Mouse (Mus musculus): ENCODE results near the gene Mical3. TPM values are rescaled to one million over a fixed set of nuclear protein-coding genes. Genes with fewer than 3 reads are reported as not detected.
A peak's percentile ranks its signal among the peaks of the same experiment; 100 is the strongest.

The Mical3 gene
- polyA plus RNA-seq, 1 experiment: 34.0 TPM

DNA sequence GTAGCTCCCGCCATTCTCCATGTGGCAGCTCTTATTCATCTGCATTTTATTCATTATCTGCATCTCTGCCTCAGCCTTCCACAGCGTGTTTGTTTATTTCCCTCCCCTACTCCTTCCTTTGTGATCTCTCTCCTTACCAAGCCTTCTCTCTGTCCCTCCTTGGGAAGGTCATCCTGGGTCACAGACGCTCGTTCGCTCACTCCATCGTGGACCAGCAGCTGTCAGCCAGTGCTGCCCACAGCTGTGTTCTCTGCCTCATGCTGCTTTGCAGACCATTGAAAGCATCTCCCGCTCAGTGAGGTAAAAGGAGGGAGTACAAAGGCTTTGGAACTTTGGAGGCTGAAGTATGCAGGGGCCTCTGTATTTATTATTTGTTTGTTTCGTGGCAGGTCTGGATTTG is 15.1 kb upstream of the Mical3 start:
- no peak for DNase-seq (ENCODE audit: low spot score)

DNA sequence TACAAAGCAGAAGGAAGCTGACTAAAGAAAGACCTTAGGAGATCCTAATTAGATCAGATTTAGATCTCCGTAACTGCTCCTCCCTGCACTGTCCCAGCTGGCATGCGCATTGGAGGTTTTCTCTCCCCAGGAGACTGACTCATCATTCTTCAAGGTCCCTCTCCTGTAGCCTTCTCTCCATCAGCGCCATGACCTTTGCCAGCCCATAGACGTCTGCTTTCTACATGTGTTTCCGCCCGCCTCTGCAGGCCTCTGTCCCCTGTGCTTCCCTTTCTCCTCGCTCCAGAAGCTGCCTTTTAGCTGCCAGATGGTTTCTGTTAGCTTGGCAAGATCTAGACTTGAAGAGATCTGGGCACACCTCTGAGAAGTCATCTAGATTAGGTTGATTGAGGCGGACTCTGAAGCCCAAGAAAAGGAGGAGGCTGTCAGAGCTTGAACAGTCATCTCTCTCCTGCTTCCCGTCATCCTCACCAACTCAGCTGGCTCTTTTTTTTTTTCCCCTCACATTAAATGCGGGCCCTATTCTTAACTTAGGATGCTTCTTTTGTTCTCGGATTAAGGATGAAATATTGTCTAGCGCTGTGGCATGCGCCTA is 14.3 kb upstream of the Mical3 start:
- no peak for DNase-seq (ENCODE audit: low spot score)

DNA sequence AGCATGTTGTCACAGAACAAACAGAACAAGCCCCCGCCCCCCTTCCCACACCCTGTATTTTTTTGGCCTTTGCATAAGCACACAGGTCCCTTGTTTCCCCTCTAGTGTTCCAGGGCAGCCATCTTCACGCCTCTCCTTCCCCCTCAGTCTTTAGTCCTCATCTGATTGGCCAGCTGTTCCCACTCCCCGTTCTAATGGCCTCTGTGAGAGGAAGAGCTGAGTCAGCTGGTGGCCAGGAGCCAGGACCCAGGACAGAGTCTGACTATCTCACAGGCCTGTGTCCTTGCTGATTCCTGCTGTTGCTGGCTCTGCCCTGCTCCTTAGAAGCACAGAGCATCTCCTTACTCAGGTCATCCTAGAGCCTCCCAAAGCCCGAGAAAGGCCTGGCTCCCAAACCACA is 13.3 kb upstream of the Mical3 start:
- no peak for DNase-seq (ENCODE audit: low spot score)

DNA sequence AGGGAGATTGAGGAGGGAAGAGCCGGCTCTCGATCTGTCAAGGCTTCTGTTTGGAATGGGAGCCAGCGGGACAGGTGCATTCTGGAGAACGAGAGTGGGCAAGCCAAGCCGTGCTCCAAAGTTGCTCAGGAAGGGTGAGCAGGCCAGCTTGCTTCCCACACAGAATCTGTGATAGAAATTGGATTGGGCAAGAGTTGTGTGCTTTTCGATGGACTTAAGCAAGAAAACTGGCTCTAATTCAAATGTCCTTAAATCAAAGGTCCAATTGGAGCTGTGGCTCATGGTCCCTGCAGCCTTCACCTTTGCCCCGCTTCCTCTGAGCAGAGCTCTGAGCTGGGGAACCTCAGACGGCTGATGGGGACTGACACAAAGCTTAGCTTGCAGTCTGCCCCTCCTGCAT is 12.6 kb upstream of the Mical3 start:
- no peak for DNase-seq (ENCODE audit: low spot score)

DNA sequence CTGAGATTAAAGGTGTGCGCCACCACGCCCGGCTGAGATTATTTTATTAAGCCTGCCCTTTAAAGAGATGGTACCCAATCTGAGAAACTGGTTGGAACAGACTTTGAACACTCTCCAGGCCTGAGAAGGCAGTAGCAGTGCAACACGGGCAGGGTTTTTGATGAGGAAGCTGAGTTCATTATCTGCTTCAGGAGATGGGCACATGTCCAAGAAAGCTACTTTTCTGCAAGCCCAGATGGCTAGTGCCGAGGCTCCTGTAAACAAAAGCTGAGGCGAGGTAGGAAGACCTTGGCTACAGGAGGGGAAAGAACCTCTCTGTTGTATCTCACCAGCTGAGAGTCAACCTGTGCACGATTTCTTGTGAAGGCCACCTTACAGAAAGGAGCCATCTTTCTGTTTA is 11.5 kb upstream of the Mical3 start:
- DNase-seq (ENCODE audit: low spot score): no peak

DNA sequence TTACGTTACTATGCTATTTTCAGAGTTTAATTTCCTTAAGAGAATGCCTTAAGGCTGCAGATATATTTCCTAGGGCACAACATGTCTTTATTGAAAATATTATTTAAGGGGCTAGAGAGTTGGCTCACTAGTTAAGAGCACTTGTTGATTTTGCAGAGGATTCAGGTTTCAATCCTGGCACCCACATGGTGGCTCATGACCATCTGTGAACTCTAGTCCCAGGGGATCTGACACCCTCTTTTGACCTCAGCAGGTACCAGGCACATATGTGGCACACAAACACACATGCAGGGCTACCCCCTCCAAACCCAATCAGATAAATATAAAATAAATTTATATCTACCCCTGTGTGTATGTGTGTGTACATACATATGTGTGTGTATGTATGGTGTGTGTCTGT is 8.5 kb upstream of the Mical3 start:
- DNase-seq (ENCODE audit: low spot score): no peak

DNA sequence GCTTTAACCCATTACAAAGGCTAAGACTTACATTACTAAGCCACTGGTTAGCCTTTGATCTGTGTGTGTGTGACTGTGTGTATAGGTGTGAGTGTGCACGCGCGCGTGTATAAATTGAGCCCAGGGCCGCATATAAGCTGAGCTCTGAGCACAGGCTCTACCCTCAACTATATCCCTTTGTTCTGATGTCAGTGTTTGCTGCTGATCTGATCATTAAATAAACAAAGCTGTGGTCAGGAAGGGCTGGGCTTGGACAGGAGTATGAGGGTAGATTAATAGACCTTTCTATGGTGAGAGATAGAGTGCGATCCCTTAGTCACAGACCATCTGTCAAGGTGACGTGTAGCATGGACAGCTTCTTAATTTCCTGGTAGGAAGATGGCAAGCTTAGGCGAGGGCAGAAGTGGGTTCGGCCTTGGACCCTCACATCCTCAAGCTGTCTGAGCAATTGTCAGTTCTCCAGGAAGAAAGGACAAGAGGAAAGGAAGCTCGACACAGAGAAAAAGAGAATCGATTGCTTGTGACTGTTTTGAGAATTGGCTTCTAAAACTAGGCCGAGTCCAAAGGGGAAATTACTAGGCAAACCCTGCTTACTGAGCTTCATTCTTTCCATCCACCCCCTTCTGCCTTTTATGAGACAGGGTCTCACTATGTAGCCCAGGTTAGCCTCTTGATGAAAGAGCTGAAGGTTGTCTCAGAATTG is 7.7 kb upstream of the Mical3 start:
- DNase-seq (ENCODE audit: low spot score): no peak

DNA sequence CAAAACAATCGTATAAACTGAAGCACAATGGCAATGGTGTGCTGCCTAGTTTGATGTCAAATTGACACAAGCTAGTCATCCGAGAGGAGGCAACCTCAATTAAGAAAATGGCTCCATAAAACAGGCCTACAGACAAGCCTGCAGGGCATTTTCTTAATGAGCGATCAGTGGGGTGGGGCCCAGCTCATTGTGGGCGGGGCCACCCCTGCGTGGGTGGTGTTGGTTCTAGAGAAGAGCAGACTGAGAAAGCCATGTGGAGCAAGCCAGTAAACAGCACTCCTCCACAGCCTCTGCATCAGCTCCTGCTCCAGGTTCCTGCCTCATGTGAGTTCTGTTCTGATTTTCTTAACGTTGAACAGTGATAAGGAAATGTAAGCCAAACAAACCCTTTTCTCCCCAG is 6.4 kb upstream of the Mical3 start:
- no peak for DNase-seq (ENCODE audit: low spot score)

DNA sequence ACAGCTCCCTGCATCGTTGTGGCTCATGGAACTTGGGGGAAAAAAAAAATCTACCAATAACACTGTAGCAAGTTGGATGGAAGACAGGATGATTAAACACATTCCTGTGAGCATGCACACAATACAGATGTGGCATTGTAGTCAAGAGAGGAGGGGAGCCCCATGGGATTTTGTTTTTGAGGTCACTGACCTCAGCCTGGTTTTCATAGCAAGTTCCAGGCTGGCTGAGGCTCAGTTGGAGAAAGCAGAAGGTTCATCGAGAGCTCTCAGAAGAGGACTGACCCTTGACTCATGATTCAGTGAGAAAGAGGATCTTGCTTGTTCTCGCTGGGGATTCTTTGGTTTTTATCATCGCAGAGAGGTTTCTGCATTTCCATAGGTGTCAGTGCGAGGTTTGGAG is 4.1 kb upstream of the Mical3 start:
- no peak for DNase-seq (ENCODE audit: low spot score)

DNA sequence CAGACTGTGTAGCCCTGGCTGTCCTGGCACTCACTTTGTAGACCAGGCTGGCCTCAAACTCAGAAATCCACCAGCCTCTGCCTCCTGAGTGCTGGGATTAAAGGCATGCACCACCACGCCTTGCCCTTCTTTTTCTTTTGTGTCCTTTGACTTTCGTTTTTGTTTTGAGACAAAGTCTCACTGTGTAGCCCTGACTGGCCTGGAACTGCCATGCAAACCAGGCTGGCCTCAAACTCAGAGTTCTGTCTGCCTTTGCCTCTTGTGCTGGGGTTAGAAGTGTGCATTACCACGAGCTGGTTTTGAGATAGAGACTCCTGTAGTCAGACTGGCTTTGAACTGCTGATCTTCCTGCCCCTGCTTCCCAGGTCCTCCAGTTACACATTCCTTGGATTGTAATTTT is 3.5 kb upstream of the Mical3 start:
- DNase-seq (ENCODE audit: low spot score): no peak

DNA sequence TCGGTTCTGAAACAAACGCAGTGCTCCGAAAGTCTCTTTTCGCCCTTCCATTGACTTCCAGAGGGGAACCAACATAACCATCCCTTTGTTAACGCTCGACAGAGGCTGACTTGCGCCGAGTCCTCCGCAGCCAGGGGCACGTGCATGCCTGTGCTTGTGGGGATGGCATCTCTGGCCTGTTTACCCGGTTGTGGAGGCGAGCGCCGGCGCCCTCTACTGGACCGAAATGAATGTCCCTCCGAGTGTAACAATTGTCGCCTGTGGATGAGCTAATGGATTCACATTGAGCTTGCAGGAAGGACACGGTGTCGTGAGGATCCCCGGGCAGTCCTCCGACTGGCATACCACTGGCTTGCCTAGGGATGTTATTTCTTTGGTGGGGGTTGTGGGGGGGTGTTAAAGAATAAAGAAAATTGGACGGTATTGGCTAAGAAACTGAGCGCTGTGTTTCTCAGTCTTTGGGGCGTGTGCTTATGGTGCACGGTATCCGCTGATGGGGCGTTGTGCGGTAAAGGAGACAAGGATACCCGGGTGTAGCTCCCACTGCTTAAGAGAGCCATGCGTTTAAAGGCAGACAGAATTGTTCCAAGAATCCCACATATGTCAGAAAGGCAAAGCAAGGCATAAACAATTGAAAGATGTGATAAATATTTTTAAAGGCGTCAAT is 627 bp downstream of the Mical3 start:
- peak; percentile 72 for DNase-seq (ENCODE audit: low spot score)

DNA sequence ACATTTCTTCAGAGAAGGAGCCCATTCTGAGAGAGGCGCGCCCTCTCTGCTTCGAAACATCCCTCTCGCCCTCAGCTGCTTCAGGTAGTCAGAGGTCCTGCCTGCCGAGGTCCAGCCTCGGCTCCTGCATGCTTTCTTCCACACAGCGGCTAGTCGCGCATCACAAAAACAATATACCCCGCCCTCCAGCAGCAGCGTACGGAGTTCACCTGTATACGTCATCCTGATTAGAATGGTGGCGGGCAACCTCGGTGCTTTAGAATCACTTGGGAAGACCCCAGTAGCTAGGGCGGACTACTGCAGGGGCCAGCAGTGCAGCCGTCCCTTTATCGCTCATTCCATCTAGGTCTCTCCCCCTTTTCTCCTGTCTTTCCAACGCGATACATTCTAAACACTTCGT is 1.3 kb downstream of the Mical3 start:
- no peak for DNase-seq (ENCODE audit: low spot score)

DNA sequence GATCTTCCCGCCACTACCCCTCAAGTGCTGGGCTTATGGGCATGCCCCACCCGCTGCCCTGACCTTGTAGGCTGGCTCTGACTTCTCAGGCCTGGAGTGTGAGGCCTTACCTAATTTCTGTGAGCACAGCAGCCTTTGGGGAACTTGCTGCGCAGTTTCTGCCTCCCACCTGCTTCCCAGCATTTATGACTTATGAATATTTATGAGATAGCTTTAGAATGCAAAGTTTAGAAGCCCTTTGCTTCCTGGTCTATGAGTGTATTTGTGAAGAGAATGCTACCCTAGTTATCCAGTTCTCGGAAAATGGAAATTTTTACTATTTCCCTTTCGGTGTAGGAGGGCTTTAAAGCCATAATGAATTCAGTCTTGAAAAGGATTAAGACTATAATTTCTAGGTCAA is 2.1 kb downstream of the Mical3 start:
- no peak for DNase-seq (ENCODE audit: low spot score)

DNA sequence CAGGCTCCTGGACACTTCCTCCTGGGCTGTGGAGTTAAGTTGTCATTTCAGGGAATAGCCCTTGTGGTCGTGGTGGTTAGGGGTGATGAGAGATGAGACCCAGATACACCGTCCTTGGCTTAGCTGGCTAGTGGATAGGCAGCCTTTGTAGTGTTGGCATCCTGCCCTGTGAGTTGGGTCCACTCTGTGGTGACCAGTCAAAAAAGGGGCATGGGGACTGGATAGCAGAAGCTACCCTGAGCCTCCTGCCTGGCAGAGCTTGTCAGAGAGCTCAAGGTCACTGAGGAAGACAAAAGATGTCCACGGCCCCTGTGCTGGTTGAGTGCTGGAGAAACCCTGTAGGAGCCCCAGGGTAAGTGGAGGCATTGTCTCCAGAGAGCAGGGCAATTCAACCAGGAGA is 3.1 kb downstream of the Mical3 start:
- DNase-seq (ENCODE audit: low spot score): no peak

DNA sequence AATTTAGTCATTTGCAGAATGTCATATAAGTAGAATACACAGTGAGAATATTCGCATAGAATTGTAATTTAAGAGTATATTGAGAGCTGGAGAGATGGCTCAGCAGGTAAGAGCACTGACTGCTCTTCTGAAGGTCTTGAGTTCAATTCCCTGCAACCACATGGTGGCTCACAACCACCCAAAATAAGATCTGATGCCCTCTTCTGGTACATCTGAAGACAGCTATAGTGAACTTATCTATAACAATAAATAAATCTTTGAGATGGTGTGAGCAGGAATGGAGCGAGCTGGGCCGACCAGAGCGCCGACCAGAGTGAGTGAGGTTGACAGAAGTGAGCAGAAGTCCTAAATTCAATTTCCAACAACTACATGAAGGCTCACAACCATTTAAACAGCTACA is 4.6 kb downstream of the Mical3 start:
- no peak for DNase-seq (ENCODE audit: low spot score)

DNA sequence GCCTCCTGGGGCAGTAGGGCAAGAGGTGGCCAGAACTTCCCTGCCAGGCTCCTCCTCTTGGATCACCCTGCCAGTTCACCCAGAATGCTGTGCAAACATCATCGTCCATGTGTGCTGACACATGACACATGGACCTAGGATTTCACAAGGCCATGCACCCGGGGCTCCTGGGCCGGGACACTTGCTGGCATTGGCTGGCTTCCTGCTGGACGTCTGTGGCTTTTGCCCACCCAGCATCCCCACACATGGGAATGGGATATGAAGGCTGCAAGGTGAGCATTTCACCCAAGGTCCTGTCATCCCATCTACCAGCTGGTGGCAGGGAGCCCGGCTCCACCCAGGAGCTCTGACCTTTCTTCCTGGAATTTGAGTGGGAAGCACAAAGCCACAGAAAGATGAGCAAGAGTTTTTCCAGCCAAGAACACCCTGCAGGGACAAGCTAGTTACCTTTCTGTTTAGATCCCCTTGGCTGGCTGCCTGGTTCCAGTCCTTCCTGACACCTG is 8.0 kb downstream of the Mical3 start:
- DNase-seq (ENCODE audit: low spot score): no peak

DNA sequence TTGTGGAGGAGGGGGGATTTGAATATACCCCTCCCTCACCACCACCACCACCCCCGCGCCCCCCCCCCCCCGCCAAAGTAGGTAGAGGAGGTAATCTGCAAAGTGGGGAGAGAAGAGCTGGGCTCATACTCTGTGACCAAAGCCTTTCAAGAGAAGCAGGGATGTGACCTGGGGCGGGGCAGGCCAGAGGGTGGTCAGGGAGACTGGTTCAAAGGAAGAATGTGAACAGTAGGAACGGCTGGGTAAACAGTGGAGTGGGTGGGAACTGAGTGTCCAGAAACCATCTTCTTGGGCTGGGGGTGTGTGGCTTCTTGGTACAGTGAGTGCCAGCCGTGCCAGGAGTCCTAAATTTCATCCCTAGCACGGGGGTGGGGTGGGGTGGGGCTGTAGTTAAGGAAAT is 10.0 kb downstream of the Mical3 start:
- DNase-seq (ENCODE audit: low spot score): no peak

DNA sequence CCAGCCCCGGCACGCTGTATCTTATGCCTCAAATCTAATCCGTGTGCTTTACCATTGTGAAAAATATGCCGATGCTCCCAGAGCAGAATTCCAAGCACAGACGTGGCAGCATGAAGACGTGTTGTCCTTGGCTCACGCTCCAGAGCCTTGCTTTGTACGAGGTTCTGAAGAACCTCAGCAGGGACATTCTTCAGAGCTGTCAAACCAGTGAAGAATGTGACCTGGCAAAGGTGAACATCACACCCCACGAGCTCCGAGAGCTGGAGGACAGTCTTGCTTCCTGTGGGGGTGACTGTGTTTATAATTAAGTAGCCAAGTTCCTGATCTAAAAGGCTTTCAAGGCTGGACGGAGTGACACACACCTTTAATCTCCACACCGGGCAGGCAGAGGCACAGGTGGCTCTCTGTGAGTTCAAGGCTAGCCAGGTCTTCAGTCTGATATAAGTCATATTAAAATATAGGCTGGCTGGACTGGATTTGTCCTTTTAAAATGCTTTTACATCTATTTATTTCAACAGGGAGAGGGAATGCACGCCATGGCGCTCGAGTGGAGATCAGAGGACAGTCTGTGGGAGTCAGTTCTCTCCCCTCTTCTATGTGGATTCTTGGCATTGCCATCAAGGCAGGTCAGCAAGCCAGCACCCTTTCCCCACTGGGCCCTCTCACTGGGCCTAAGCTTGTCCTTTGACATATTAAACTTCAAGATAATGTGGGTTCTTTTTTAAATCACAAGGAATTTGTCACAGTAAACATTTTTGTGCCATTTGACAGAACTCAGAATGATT is 12.6 kb downstream of the Mical3 start:
- DNase-seq (ENCODE audit: low spot score): no peak

DNA sequence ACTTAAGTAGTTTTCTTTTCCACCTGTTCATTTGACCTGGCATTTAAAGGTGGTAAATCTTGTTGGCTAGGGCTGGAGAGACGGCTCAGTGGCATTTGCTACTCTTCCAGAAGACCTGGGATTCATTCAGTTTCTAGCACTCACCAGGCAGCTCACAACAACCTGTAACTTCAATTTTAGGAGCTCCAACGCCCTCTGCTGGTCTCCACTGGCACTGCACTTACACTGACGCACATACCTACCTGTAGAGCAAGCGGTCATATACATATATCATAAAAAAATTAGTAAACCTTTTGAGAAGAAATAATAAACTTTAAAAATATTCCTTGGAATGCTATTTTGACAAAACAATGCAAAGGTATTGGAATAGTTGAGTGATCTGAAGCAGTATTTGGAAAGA is 13.7 kb downstream of the Mical3 start:
- DNase-seq (ENCODE audit: low spot score): no peak

DNA sequence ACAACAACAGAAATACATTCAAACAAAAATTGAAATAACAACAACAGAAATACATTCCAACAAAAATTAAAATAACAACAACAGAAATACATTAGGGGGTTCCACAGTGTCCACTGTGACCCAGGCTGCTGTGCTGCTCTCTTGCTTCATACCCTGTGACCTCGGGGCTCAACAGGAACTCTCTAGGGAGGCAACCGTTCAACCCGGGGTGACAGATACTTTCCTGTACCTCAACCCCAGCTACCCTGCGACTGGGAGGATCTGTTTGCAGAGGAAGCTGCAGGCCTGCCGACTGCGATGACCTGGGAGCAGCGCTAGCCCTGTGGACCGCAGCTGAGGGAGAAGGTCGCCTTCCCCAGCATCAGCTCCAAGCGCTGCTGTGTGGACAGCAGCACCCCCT is 14.4 kb downstream of the Mical3 start:
- no peak for DNase-seq (ENCODE audit: low spot score)

DNA sequence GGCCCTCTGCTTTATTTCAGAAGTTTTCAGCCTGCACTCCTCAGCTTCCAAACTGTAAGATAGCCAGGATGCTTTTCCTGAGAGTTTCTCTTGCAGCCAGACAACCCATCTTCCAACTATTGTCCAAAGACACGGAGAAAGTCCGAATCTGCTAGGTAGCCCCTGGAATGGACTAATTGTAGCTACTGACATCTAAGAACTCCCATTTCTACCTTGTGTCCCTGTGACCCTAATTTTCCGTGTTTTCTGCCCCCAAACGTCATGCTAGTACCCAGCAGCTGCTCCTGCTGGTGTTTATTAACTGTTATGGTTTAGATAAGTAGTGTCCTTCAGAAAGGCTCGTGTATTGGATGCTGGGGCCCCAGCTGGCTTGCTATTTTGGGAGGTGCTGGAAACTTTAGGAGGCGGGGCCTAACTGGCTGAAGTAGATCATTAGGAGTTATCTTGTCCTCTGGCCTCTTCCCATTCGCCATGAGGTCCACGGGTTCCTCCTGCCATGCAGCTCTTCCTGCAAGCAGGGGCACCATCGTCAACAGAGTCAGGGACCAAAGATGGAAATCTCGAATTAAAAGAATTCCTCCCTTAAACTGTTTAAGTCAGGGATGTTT is 19.2 kb downstream of the Mical3 start:
- no peak for DNase-seq (ENCODE audit: low spot score)

DNA sequence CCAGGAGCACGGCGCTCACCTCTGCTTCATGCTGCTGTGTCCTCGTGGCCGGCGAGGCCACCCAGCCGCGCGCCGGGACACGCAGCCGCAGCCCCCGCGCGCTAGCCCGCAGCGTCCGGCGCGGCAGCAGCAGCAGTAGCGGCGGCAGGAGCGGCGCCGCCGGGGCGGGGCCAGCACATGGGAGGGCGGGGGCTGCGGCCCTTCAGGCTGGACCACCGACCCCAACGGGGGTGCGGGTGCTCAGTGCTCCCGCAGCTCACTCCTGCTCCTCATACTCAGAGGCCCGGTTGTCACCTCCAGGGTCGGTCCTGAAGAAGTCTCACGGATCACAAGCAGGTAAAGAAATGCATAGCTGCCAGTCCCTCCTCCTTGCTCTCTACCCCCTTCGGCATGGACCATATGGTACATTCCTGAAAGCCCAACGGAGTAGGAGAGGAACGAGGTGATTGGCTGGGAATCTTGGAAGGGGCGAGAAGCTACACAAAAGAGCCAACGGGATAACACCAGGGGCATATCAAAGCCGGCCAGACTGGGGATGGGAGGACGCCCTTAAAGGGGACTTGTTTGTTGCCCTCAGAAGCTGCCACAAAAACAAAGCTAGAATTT is 20.7 kb downstream of the Mical3 start:
- peak; percentile 90 for DNase-seq (ENCODE audit: low spot score)

Data from urinary bladder, adult 2 months (tissue).